ENCODE assay signal across 18 mouse cellular contexts in genomic region chr11:95324181-95324580, GRCm38 (mm10). TPM values are rescaled to one million over a fixed set of nuclear protein-coding genes. Genes with fewer than 3 reads are reported as not detected.
A peak's percentile ranks its signal among the peaks of the same experiment; 100 is the strongest.
DNase-seq lines count a peak whose midpoint lies in the region; ATAC-seq and TF ChIP-seq lines count a peak whose summit lies in the region.
"Had no signal": no experiment of that assay in that cellular context is flagged by ENCODE, and none has a peak within 500 bp of the region (broad histone marks: within the 10 kb centered on the region; RNA-seq: fewer than 3 reads in every experiment).

No protein-coding gene starts in this region.

- TF ChIP-seq CTCF in midbrain, postnatal 0 days (IDR thresholded peaks at IDR 0.05), result no peak

- H3K4me2 ChIP-seq in hindbrain, embryonic 11.5 days (replicated peaks; ENCODE audit: low read depth, low read length), result 0 out of 2 replicates have a peak overlapping the region, but pooled peaks have one; percentile 5
- no peak overlapping the region for H3K4me2 ChIP-seq in hindbrain, embryonic 13.5 days
- H3K4me2 ChIP-seq in midbrain, embryonic 14.5 days (ENCODE audit: low read length), result no peak overlapping the region
- no peak overlapping the region for H3K4me2 ChIP-seq in midbrain, postnatal 0 days (ENCODE audit: low read depth, low read length, poor library complexity, severe bottlenecking)
- H3K4me2 ChIP-seq: embryonic facial prominence, embryonic 12.5 days; forebrain, embryonic 15.5 days; heart, embryonic 11.5 days; heart, embryonic 15.5 days had no signal

- no peaks in the 10 kb centered on the region for H3K27me3 ChIP-seq in hindbrain, embryonic 11.5 days (ENCODE audit: control insufficient read depth, insufficient read depth, low read length)
- peaks cover 19% of the 10 kb centered on the region for H3K27me3 ChIP-seq in hindbrain, embryonic 13.5 days
- no peaks in the 10 kb centered on the region for H3K27me3 ChIP-seq in midbrain, embryonic 14.5 days (ENCODE audit: control insufficient read depth, insufficient read depth, low read length)
- no peaks in the 10 kb centered on the region for H3K27me3 ChIP-seq in midbrain, postnatal 0 days (ENCODE audit: insufficient read depth, low read length)
- H3K27me3 ChIP-seq: embryonic facial prominence, embryonic 12.5 days; forebrain, embryonic 15.5 days; heart, embryonic 15.5 days had no signal

- WGBS in hindbrain, embryonic 11.5 days, result 48% methylated on average over 10 of the region's 10 CpGs
- WGBS in hindbrain, embryonic 13.5 days, result 33% methylated on average over 10 of the region's 10 CpGs
- 64% methylated on average over 10 of the region's 10 CpGs for whole genome bisulfite sequencing in midbrain, embryonic 14.5 days
- WGBS in midbrain, postnatal 0 days, result 68% methylated on average over 10 of the region's 10 CpGs

- peak; percentile 44 for DNase-seq in hindbrain, embryonic 11.5 days (ENCODE audit: low spot score)
- peak; percentile 2 for DNase-seq in midbrain, embryonic 14.5 days
- DNase-seq in midbrain, postnatal 0 days (ENCODE audit: low spot score), result no peak
- DNase-seq in embryo, embryonic 11 days, result peak; percentile 48
- DNase-seq in retina, postnatal 1 day, result no peak
- DNase-seq: adrenal gland, postnatal 10 days; cerebellum, adult 11-12 months; cerebellum, adult 9-10 months; cerebellum, postnatal 25 days; gastrocnemius, postnatal 10 days; heart, adult 2 months; heart, postnatal 14 days had no signal

- no peak overlapping the region for H3K4me3 ChIP-seq in hindbrain, embryonic 11.5 days (ENCODE audit: low read depth, low read length)
- H3K4me3 ChIP-seq in hindbrain, embryonic 13.5 days, result no peak overlapping the region
- H3K4me3 ChIP-seq in midbrain, embryonic 14.5 days (replicated peaks; ENCODE audit: low read depth, low read length), result no peak overlapping the region
- no peak overlapping the region for H3K4me3 ChIP-seq in midbrain, postnatal 0 days (ENCODE audit: low read depth, low read length)
- H3K4me3 ChIP-seq: embryonic facial prominence, embryonic 12.5 days; forebrain, embryonic 15.5 days; heart, adult 2 months; heart, embryonic 15.5 days had no signal

- 0 out of 2 replicates have a peak overlapping the region, but pooled peaks have one; percentile 30 for H3K27ac ChIP-seq in hindbrain, embryonic 11.5 days (ENCODE audit: low read depth, low read length)
- H3K27ac ChIP-seq in hindbrain, embryonic 13.5 days, result no peak overlapping the region
- H3K27ac ChIP-seq in midbrain, embryonic 14.5 days (replicated peaks; ENCODE audit: low read depth, low read length), result no peak overlapping the region
- no peak overlapping the region for H3K27ac ChIP-seq in midbrain, postnatal 0 days (ENCODE audit: low read depth, low read length)
- H3K27ac ChIP-seq: embryonic facial prominence, embryonic 12.5 days; forebrain, embryonic 15.5 days; heart, adult 2 months; heart, embryonic 15.5 days had no signal

- H3K9ac ChIP-seq in hindbrain, embryonic 11.5 days (ENCODE audit: low read depth, low read length), result no peak overlapping the region
- no peak overlapping the region for H3K9ac ChIP-seq in hindbrain, embryonic 13.5 days
- no peak overlapping the region for H3K9ac ChIP-seq in midbrain, embryonic 14.5 days (replicated peaks; ENCODE audit: low read length)
- no peak overlapping the region for H3K9ac ChIP-seq in midbrain, postnatal 0 days (replicated peaks; ENCODE audit: low read length, poor library complexity, severe bottlenecking)
- H3K9ac ChIP-seq: embryonic facial prominence, embryonic 12.5 days; forebrain, embryonic 15.5 days; heart, embryonic 15.5 days had no signal

- H3K4me1 ChIP-seq in hindbrain, embryonic 11.5 days (replicated peaks; ENCODE audit: control insufficient read depth, insufficient read depth, low read length), result peaks cover 4% of the 10 kb centered on the region; the same call in 1 of the 2 replicates
- peaks cover 9% of the 10 kb centered on the region; the same call in 1 of the 2 replicates for H3K4me1 ChIP-seq in hindbrain, embryonic 13.5 days (replicated peaks)
- no peaks in the 10 kb centered on the region for H3K4me1 ChIP-seq in midbrain, embryonic 14.5 days (ENCODE audit: control insufficient read depth, insufficient read depth, low read length)
- no peaks in the 10 kb centered on the region for H3K4me1 ChIP-seq in midbrain, postnatal 0 days (ENCODE audit: insufficient read depth, low read length)
- H3K4me1 ChIP-seq: embryonic facial prominence, embryonic 12.5 days; forebrain, embryonic 15.5 days had no signal

- no peak for ATAC-seq in hindbrain, embryonic 11.5 days (ENCODE audit: low FRiP score)
- no peak for ATAC-seq in hindbrain, embryonic 13.5 days (ENCODE audit: low FRiP score)
- ATAC-seq in midbrain, embryonic 14.5 days (ENCODE audit: low FRiP score, low TSS enrichment), result no peak
- no peak for ATAC-seq in midbrain, postnatal 0 days (ENCODE audit: low FRiP score)
- no peak for ATAC-seq in granulocyte monocyte progenitor cell, adult 5-6 weeks (replicated peaks; ENCODE audit: poor library complexity, severe bottlenecking)
- ATAC-seq: forebrain, embryonic 15.5 days had no signal

- H3K9me3 ChIP-seq in hindbrain, embryonic 11.5 days (ENCODE audit: control insufficient read depth, low read length), result no peaks in the 10 kb centered on the region
- no peaks in the 10 kb centered on the region for H3K9me3 ChIP-seq in hindbrain, embryonic 13.5 days
- H3K9me3 ChIP-seq in midbrain, embryonic 14.5 days (ENCODE audit: control insufficient read depth, low read length), result no peaks in the 10 kb centered on the region
- no peaks in the 10 kb centered on the region for H3K9me3 ChIP-seq in midbrain, postnatal 0 days (ENCODE audit: low read length)
- H3K9me3 ChIP-seq: embryonic facial prominence, embryonic 12.5 days; forebrain, embryonic 15.5 days; heart, embryonic 15.5 days had no signal

- H3K36me3 ChIP-seq in hindbrain, embryonic 11.5 days (ENCODE audit: control insufficient read depth, insufficient read depth, low read length), result no peaks in the 10 kb centered on the region
- no peaks in the 10 kb centered on the region for H3K36me3 ChIP-seq in hindbrain, embryonic 13.5 days
- H3K36me3 ChIP-seq in midbrain, embryonic 14.5 days (ENCODE audit: control insufficient read depth, insufficient read depth, low read length), result no peaks in the 10 kb centered on the region
- no peaks in the 10 kb centered on the region for H3K36me3 ChIP-seq in midbrain, postnatal 0 days (ENCODE audit: insufficient read depth, low read length)
- H3K36me3 ChIP-seq: embryonic facial prominence, embryonic 12.5 days; forebrain, embryonic 15.5 days; heart, embryonic 15.5 days had no signal

RNA-seq across cellular contexts. Expression of gene Fam117a, which starts 12.6 kb away (rescaled TPM):
- polyA plus RNA-seq in hindbrain, embryonic 11.5 days (2014; fragmentation: Nextera tagmentation; extraction: Ambion mirVana), result 8.3 and 11.1 TPM in 2 replicates
- polyA plus RNA-seq in hindbrain, embryonic 13.5 days (2015; fragmentation: Nextera tagmentation; extraction: Ambion mirVana), result 3.5 TPM in 2 replicates
- polyA plus RNA-seq in midbrain, embryonic 14.5 days (2014; fragmentation: Nextera tagmentation; extraction: Ambion mirVana), result 2.4 and 2.5 TPM in 2 replicates
- 5.3 and 6.1 TPM in 2 replicates for total RNA-seq in midbrain, postnatal 0 days (2014; rRNA removed)
- polyA plus RNA-seq in midbrain, postnatal 0 days (2015; fragmentation: Nextera tagmentation; extraction: Ambion mirVana), result 1.1 and 1.6 TPM in 2 replicates
- total RNA-seq in granulocyte monocyte progenitor cell, adult 5-6 weeks (2014; fragmentation: Nextera tagmentation), result 127 and 147 TPM in 2 replicates
- total RNA-seq in granulocyte monocyte progenitor cell, adult 5-6 weeks (2017), result 90.2 and 90.8 TPM in 2 replicates

RNA-seq across cellular contexts. Expression of gene Kat7, which starts 14.1 kb away (rescaled TPM):
- polyA plus RNA-seq in hindbrain, embryonic 11.5 days (2014; fragmentation: Nextera tagmentation; extraction: Ambion mirVana), result 63.8 and 79.7 TPM in 2 replicates
- 59.8 and 61.0 TPM in 2 replicates for polyA plus RNA-seq in hindbrain, embryonic 13.5 days (2015; fragmentation: Nextera tagmentation; extraction: Ambion mirVana)
- 56.6 and 65.2 TPM in 2 replicates for polyA plus RNA-seq in midbrain, embryonic 14.5 days (2014; fragmentation: Nextera tagmentation; extraction: Ambion mirVana)
- 72.5 and 113 TPM in 2 replicates for total RNA-seq in midbrain, postnatal 0 days (2014; rRNA removed)
- 65.6 and 72.7 TPM in 2 replicates for polyA plus RNA-seq in midbrain, postnatal 0 days (2015; fragmentation: Nextera tagmentation; extraction: Ambion mirVana)
- total RNA-seq in granulocyte monocyte progenitor cell, adult 5-6 weeks (2014; fragmentation: Nextera tagmentation), result 75.0 and 78.0 TPM in 2 replicates
- total RNA-seq in granulocyte monocyte progenitor cell, adult 5-6 weeks (2017), result 71.7 and 77.2 TPM in 2 replicates

Comparison
In these comparisons a context has a peak if more than half of its experiments do, and no peak if none do; other contexts are left out.
1. DNase-seq: peak in hindbrain, embryonic 11.5 days (single experiment), midbrain, embryonic 14.5 days (single experiment) and embryo, embryonic 11 days (single experiment); none in midbrain, postnatal 0 days (single experiment) and retina, postnatal 1 day (single experiment).